Mouse (Mus musculus): ENCODE measurements at regions not wholly inside any gene's neighbourhood (a gene's known extent, or its start where the extent isn't known, plus 50 kb on each side); places are given as distances from the start of the nearest gene placed in this dataset.

DNA sequence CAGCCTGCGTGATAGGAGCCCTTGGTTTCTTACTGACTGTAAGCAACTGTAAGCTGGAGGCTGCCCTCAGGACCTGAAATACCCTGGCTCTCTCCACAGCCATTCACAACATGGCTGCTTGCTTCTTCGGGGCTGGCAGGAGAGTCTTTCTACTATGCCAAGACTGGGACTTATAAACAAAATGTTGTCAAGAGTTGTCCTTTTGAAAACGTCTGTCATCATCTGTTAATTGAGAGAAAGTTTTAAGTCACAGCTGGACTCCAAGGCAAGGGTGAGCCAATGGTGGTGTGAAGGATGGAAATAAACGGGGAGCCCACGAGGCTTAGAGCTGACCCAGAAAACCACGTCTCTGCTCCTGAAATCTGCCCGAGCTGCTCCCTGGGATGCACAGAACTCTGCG lies 229.5 kb upstream of the Ercc4 start:
- no peak for TF ChIP-seq CTCF (IDR thresholded peaks at IDR 0.05; ENCODE audit: extremely low read depth, insufficient read depth, insufficient read length, insufficient replicate concordance)
- no peak for TF ChIP-seq POLR2A (IDR thresholded peaks at IDR 0.05; ENCODE audit: low read depth, low read length)
